Mouse (Mus musculus): ENCODE measurements at regions not wholly inside any gene's neighbourhood (a gene's known extent, or its start where the extent isn't known, plus 50 kb on each side); places are given as distances from the start of the nearest gene placed in this dataset.
A peak's percentile ranks its signal among the peaks of the same experiment; 100 is the strongest.

DNA sequence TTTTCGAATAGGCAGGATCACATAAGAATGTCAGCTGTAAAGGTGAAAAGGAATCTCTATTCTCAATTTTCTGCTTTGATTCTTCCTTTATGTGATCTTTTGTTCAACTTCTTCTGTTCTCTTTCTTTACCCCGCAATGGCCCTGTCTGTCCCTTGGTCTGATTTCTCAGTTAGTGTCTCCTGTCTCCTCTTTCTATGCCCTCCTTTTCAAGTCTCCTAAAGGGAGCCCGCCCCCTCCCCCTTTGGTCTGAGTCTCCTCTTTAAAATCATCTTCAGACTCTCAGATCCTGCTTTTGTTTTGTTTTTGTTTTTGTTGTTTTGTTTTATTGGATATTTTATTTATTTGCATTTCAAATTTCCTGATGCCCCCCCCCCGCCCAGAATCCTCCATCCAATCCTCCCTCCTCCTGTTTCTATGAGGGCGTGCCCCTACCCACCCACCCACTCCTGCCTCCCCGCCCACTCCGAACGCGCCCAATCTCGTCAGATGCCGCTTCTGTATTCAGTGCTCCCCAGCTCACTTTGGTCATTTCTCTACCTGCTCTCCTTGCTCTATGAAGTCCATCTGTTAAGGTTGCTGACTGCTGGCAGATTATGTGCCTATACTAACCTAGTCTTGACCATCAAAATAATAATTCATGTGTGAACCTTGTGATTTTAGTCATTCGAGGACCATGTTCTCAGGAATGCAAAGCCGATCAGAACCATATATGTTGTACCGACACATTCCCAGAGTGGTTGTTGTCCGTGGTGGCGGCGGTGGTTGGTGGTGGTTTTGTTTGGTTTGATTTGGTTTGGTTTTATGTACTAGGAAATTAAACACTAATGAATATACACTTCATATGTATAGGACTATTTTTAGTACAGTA lies 487.9 kb upstream of the Adam24 start:
- no peak for ATAC-seq (ENCODE audit: low TSS enrichment)

- ATAC-seq (ENCODE audit: low TSS enrichment), result peak; percentile 93
Measured at GRCm38 (mm10) chr8:40187584-40187934, 487.3 kb upstream of the Adam24 start.

- no peak for ATAC-seq (ENCODE audit: low TSS enrichment)
Measured at GRCm38 (mm10) chr8:40192266-40192665, 482.6 kb upstream of the Adam24 start.

- no peak for ATAC-seq (ENCODE audit: low TSS enrichment)
Measured at GRCm38 (mm10) chr8:40193148-40193547, 481.7 kb upstream of the Adam24 start.

- ATAC-seq (ENCODE audit: low TSS enrichment), result peak; percentile 96
Measured at GRCm38 (mm10) chr8:40210871-40211270, 464.0 kb upstream of the Adam24 start.

DNA sequence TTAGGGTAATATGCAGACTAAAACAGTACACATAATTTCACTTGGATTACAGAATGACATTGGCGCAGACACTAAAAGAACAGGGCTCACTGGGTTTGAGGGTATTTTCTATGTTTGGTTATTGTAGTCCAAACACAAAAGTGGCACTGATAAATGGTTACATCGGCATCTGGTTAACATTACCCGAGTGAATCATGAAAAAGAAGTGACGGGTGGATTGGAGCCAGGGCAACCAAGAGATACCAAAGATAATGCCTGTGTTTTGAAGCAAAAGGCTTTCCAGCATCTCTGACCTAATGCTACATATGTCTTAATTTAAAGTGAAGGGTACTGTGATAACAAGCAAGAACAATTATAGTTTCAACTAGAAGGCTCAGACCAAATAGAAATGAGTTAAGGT lies 451.4 kb upstream of the Adam24 start:
- ATAC-seq (ENCODE audit: low TSS enrichment), result no peak

DNA sequence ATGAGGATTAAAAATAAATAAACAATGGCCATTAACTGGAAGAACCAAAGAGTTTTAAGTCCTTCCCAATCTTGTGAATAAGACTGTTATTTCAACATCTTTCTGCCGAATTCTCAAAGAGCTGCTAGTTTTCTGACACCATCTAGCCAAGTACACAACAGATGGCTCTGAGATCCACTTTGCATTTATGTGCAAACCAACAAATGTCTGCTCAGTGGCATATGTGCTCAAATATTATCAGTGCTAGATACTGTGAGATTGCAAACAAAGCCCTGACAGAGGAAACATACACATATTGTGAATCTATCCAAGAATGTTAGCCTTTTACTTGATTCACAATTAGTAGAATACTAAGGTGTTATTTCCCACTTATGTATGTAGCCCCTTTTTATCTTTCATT lies 447.6 kb upstream of the Adam24 start:
- peak; percentile 76 for ATAC-seq (ENCODE audit: low TSS enrichment)

All from frontal cortex, adult (tissue).